Comparison of ENCODE assay signal across 30 mouse cellular contexts in genomic region chr6:92708137-92708536, GRCm38 (mm10). TPM values are rescaled to one million over a fixed set of nuclear protein-coding genes. Genes with fewer than 3 reads are reported as not detected.
DNase-seq lines count a peak whose midpoint lies in the region; ATAC-seq and TF ChIP-seq lines count a peak whose summit lies in the region.
"Had no signal": no experiment of that assay in that cellular context is flagged by ENCODE, and none has a peak within 500 bp of the region (broad histone marks: within the 10 kb centered on the region; RNA-seq: fewer than 3 reads in every experiment).

No protein-coding gene starts in this region.

- peak; percentile 48 for TF ChIP-seq CTCF in intestine, postnatal 0 days (IDR thresholded peaks at IDR 0.05; ENCODE audit: low read depth)
- peak; percentile 23; the same call in 1 of the 2 replicates for TF ChIP-seq CTCF in lung, embryonic 14.5 days (IDR thresholded peaks at IDR 0.05; ENCODE audit: low read depth)
- peak; percentile 18; the same call in 1 of the 2 replicates for TF ChIP-seq CTCF in brain, embryonic 14.5 days (IDR thresholded peaks at IDR 0.05; ENCODE audit: borderline replicate concordance, extremely low read depth, insufficient read depth, insufficient read length)

- TF ChIP-seq POLR2A in brain, embryonic 14.5 days (IDR thresholded peaks at IDR 0.05; ENCODE audit: borderline replicate concordance, extremely low read depth, insufficient read depth, insufficient read length, poor library complexity, severe bottlenecking): no peak

- ATAC-seq in cerebellum, adult (ENCODE audit: insufficient number of reproducible peaks, low FRiP score, low TSS enrichment): no peak
- ATAC-seq in intestine, postnatal 0 days: no peak
- ATAC-seq in intestine, embryonic 16.5 days: no peak
- ATAC-seq in lung, embryonic 14.5 days (ENCODE audit: insufficient read depth): no peak
- ATAC-seq: forebrain, embryonic 14.5 days; hindbrain, embryonic 16.5 days; intestine, embryonic 15.5 days had no signal

- no peak overlapping the region for H3K9ac ChIP-seq in intestine, postnatal 0 days (ENCODE audit: low read depth, low read length)
- H3K9ac ChIP-seq in intestine, embryonic 16.5 days (ENCODE audit: low read depth, low read length): no peak overlapping the region
- H3K9ac ChIP-seq in lung, embryonic 14.5 days: no peak overlapping the region
- H3K9ac ChIP-seq: heart, embryonic 13.5 days; intestine, embryonic 15.5 days; limb, embryonic 12.5 days; midbrain, embryonic 12.5 days had no signal

- H3K4me2 ChIP-seq in intestine, postnatal 0 days (replicated peaks; ENCODE audit: low read depth): no peak overlapping the region
- H3K4me2 ChIP-seq in intestine, embryonic 16.5 days (ENCODE audit: low read depth, low read length): no peak overlapping the region
- H3K4me2 ChIP-seq in lung, embryonic 14.5 days: no peak overlapping the region
- H3K4me2 ChIP-seq: heart, embryonic 13.5 days; intestine, embryonic 15.5 days; limb, embryonic 12.5 days; liver, embryonic 11.5 days; midbrain, embryonic 12.5 days had no signal

- no peaks in the 10 kb centered on the region for H3K4me1 ChIP-seq in intestine, postnatal 0 days (replicated peaks; ENCODE audit: control insufficient read depth, insufficient read depth, low read length)
- H3K4me1 ChIP-seq in intestine, embryonic 16.5 days (ENCODE audit: control insufficient read depth, insufficient read depth, low read length): no peaks in the 10 kb centered on the region
- H3K4me1 ChIP-seq in lung, embryonic 14.5 days (ENCODE audit: insufficient read depth): no peaks in the 10 kb centered on the region

- H3K36me3 ChIP-seq in intestine, postnatal 0 days (ENCODE audit: control insufficient read depth, insufficient read depth): no peaks in the 10 kb centered on the region
- H3K36me3 ChIP-seq in intestine, embryonic 16.5 days (ENCODE audit: control insufficient read depth, insufficient read depth, low read length): no peaks in the 10 kb centered on the region
- no peaks in the 10 kb centered on the region for H3K36me3 ChIP-seq in lung, embryonic 14.5 days (ENCODE audit: insufficient read depth)
- H3K36me3 ChIP-seq: heart, embryonic 13.5 days; hindbrain, embryonic 10.5 days; intestine, embryonic 15.5 days; limb, embryonic 12.5 days; midbrain, embryonic 12.5 days had no signal

- DNase-seq in cerebellum, postnatal 10 days: peak; percentile 27
- DNase-seq in lung, embryonic 14.5 days: no peak
- no peak for DNase-seq in lung, adult 18-20 months
- DNase-seq in brain, embryonic 14.5 days (ENCODE audit: low read depth): no peak
- DNase-seq in adrenal gland, adult 18-20 months (ENCODE audit: low spot score in 2 of 2): no peak
- DNase-seq: adrenal gland, postnatal 10 days; cerebellum, adult 2 months; cerebellum, postnatal 25 days; gastrocnemius, postnatal 25 days; heart, adult 18-20 months; heart, postnatal 14 days; kidney, adult 9 months; kidney, postnatal 36 days; lung, postnatal 14 days; thymus, adult 18-20 months; thymus, postnatal 25 days had no signal

- H3K9me3 ChIP-seq in intestine, postnatal 0 days (ENCODE audit: control insufficient read depth): no peaks in the 10 kb centered on the region
- H3K9me3 ChIP-seq in intestine, embryonic 16.5 days (ENCODE audit: control insufficient read depth, low read length): no peaks in the 10 kb centered on the region
- no peaks in the 10 kb centered on the region for H3K9me3 ChIP-seq in lung, embryonic 14.5 days (ENCODE audit: low read depth, low read length)
- H3K9me3 ChIP-seq: hindbrain, embryonic 10.5 days; intestine, embryonic 15.5 days; limb, embryonic 12.5 days had no signal

- H3K27me3 ChIP-seq in intestine, postnatal 0 days (replicated peaks; ENCODE audit: control insufficient read depth, insufficient read depth, low read length): no peaks in the 10 kb centered on the region; the same call in 1 of the 2 replicates
- H3K27me3 ChIP-seq in intestine, embryonic 16.5 days (replicated peaks; ENCODE audit: control insufficient read depth, insufficient read depth, low read length): no peaks in the 10 kb centered on the region
- no peaks in the 10 kb centered on the region for H3K27me3 ChIP-seq in lung, embryonic 14.5 days (ENCODE audit: insufficient read depth, low read length)
- H3K27me3 ChIP-seq: CH12.LX; intestine, embryonic 15.5 days; limb, embryonic 12.5 days had no signal

- WGBS in intestine, postnatal 0 days: 59% methylated on average over 4 of the region's 4 CpGs
- 61% methylated on average over 4 of the region's 4 CpGs for WGBS in intestine, embryonic 16.5 days
- WGBS in lung, embryonic 14.5 days: 65% methylated on average over 4 of the region's 4 CpGs

- no peak overlapping the region for H3K4me3 ChIP-seq in intestine, postnatal 0 days (ENCODE audit: low read depth, low read length)
- H3K4me3 ChIP-seq in intestine, embryonic 16.5 days (ENCODE audit: low read length): no peak overlapping the region
- H3K4me3 ChIP-seq in lung, embryonic 14.5 days (ENCODE audit: low read depth, low read length): no peak overlapping the region
- H3K4me3 ChIP-seq: heart, embryonic 13.5 days; hindbrain, embryonic 10.5 days; intestine, embryonic 15.5 days; limb, embryonic 12.5 days; megakaryocyte, embryonic 14.5 days; midbrain, embryonic 12.5 days had no signal

- no peak overlapping the region for H3K27ac ChIP-seq in intestine, postnatal 0 days (ENCODE audit: low read depth, low read length)
- H3K27ac ChIP-seq in intestine, embryonic 16.5 days (ENCODE audit: low read length): no peak overlapping the region
- no peak overlapping the region for H3K27ac ChIP-seq in lung, embryonic 14.5 days (ENCODE audit: low read depth)
- H3K27ac ChIP-seq: heart, embryonic 13.5 days; hindbrain, embryonic 10.5 days; intestine, embryonic 15.5 days; limb, embryonic 12.5 days; midbrain, embryonic 12.5 days had no signal

RNA-seq across cellular contexts. Expression of gene Prickle2, which starts 2.2 kb away (rescaled TPM):
- 1.7 and 2.0 TPM in 2 replicates for polyA plus RNA-seq in intestine, postnatal 0 days (2015; fragmentation: Nextera tagmentation; extraction: Ambion mirVana)
- polyA plus RNA-seq in intestine, embryonic 16.5 days (2015; fragmentation: Nextera tagmentation; extraction: Ambion mirVana): 5.0 and 5.5 TPM in 2 replicates
- polyA plus RNA-seq in lung, embryonic 14.5 days (2014; fragmentation: Nextera tagmentation; extraction: Ambion mirVana): 11.0 TPM in 2 replicates
- polyA plus RNA-seq in brain, embryonic 14.5 days (2012; rRNA removed): 9.3 and 17.8 TPM in 2 replicates
- 1 to 10 TPM; 4.9 to 7.1 TPM for total RNA-seq in adrenal gland, adult 18-20 months (2021)
- total RNA-seq: CH12.LX; monocyte, adult 5-6 weeks had no signal

Comparison
In these comparisons a context has a peak if more than half of its experiments do, and no peak if none do; other contexts are left out.
1. DNase-seq: peak in cerebellum, postnatal 10 days (2 of 2); none in lung, embryonic 14.5 days (single experiment), lung, adult 18-20 months (0 of 2), brain, embryonic 14.5 days (single experiment) and adrenal gland, adult 18-20 months (0 of 2).
2. Peak in every context shown above with its lines, with median percentiles within 50 percentile points of each other: CTCF ChIP-seq.